Mouse (Mus musculus) liver, postnatal 0 days (tissue): ENCODE results near the gene Btk. TPM values are rescaled to one million over a fixed set of nuclear protein-coding genes. Genes with fewer than 3 reads are reported as not detected.
"Not testable (repeated sequence)": the region's sequence is repeated elsewhere in the genome, so short reads cannot be mapped to it uniquely, and the experiment has no call there.

Source experiments
- ATAC-seq: fragments of 200-750 bp; cut with Nextera tagmentation; 2 replicates; pipeline ENCODE4 v1.8.0; 2017; ENCODE audit warnings: mild to moderate bottlenecking, moderate library complexity
- DNase-seq: peaks from one replicate; pipeline ENCODE4 v3.0.0-alpha.2; 2016
- H3K27ac ChIP-seq: fragments of 300-500 bp; sonication (generic); 2 replicates; pipeline ENCODE4 v1.5.1; 2014; ENCODE audit warnings: antibody characterized with exemption, moderate library complexity, mild to moderate bottlenecking, low read depth
- H3K27me3 ChIP-seq: fragments of 300-500 bp; sonication (generic); 2 replicates; pipeline ENCODE4 v1.6.1; 2014; ENCODE audit warnings: low read length, control low read depth, mixed read lengths; ENCODE audit not compliant: insufficient read depth
- H3K36me3 ChIP-seq: fragments of 300-500 bp; sonication (generic); replicated peaks from 2 replicates; pipeline ENCODE4 v1.6.1; 2014; ENCODE audit warnings: mild to moderate bottlenecking, control low read depth, low read length, moderate library complexity, mixed read lengths; ENCODE audit not compliant: insufficient read depth
- H3K4me1 ChIP-seq: fragments of 300-500 bp; sonication (generic); 2 replicates; pipeline ENCODE4 v1.6.1; 2014; ENCODE audit warnings: antibody characterized with exemption, mild to moderate bottlenecking, control low read depth; ENCODE audit not compliant: insufficient read depth
- H3K4me2 ChIP-seq: fragments of 300-500 bp; sonication (generic); 2 replicates; pipeline ENCODE4 v1.6.1; 2014; ENCODE audit warnings: low read depth, mild to moderate bottlenecking, low read length, moderate library complexity, mixed read lengths
- H3K4me3 ChIP-seq: fragments of 300-500 bp; sonication (generic); 2 replicates; pipeline ENCODE4 v1.5.1; 2014; ENCODE audit warnings: low read depth, low read length
- H3K9ac ChIP-seq: fragments of 300-500 bp; sonication (generic); replicated peaks from 2 replicates; pipeline ENCODE4 v1.6.1; 2014; ENCODE audit warnings: mild to moderate bottlenecking, moderate library complexity
- H3K9me3 ChIP-seq: fragments of 300-500 bp; sonication (generic); 2 replicates; pipeline ENCODE4 v1.6.1; 2016; ENCODE audit warnings: mild to moderate bottlenecking, control low read depth, low read length, mixed read lengths
- CTCF ChIP-seq: sonication (generic); IDR thresholded peaks from 2 replicates; pipeline ENCODE4 v1.5.1; 2016; ENCODE audit warnings: antibody characterized with exemption, low read depth
- EP300 ChIP-seq: IDR thresholded peaks from 2 replicates; pipeline ENCODE4 v1.6.1; 2016; ENCODE audit warnings: antibody characterized with exemption, low read depth, mild to moderate bottlenecking
- WGBS: fragments of 180-500 bp; shearing (Covaris S2); extraction: QIAGEN DNeasy Blood & Tissue Kit; methylation state at CpG from one replicate; pipeline ENCODE4 v1.1.7; 2014; ENCODE audit not compliant: insufficient replicate concordance; 5-methylcytosine and 5-hydroxymethylcytosine counted together
- polyA plus RNA-seq: library from polyadenylated mRNA; unstranded; fragments of >200 nt; fragmentation: Nextera tagmentation; extraction: Ambion mirVana; gene quantifications from 2 replicates; pipeline ENCODE4 v1.2.1, GENCODE M21; 2015

Gene Btk
- polyA plus RNA-seq, 1 experiment from 2014 or later: 11.9 TPM

DNA sequence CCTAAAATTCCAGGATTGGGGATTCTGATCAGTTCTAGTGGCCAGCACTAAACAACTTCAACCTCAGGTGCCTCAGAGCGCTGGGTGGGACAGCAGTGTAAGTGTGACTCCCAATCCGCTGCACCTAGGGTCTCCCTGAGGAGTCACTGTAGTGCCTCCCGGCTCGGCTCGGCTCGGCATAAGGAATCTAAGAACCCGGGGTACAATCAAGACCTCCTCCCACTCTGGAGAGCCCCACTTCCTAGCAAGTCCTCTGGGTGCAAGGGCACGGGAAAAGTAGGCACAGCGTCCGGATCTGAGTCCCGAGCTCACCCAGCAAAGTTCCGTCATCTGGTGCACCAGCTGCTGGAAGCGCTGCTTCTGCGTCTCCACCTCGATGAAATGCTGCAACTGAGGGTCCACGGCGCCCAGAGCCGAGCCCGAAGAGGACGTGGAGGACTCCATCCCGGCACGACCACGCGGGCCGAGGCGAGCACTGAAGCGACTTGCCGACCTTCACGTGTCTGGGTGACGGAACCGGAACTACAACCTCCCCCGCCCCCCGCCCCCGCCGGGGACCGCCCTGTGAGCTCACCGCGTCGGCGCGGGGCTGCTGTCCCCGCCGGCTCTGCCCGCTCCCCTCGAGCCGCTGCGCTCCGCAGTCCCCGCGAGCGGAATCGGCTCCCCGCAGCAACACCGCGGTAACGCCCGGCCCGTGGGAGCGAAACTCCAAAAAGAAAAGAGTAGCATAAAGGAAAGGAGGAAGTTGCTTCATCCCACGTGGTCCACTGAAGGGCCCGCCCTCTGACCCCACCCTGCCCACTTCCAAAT, 42.0 kb downstream of the Btk start, which contains the start of gene Timm8a1:
Timm8a1 (minus strand) TSS at position 721 of the 810 bp plus-strand sequence.
- H3K4me2 ChIP-seq: peak within 1 kb of the TSS; percentile 81
- peak within 1 kb of the TSS; percentile 70 for H3K9ac ChIP-seq
- no peaks in the 10 kb centered on the region for H3K36me3 ChIP-seq
- peak within 1 kb of the TSS; percentile 58 for H3K4me3 ChIP-seq
- TF ChIP-seq EP300 (no peak), CTCF (no peak)
- H3K27ac ChIP-seq: peak within 1 kb of the TSS; percentile 84
- no peaks in the 10 kb centered on the region for H3K27me3 ChIP-seq
- H3K9me3 ChIP-seq: no peaks in the 10 kb centered on the region
- peak; percentile 93 for ATAC-seq
- WGBS: 17% methylated on average over 33 of the region's 61 CpGs
- H3K4me1 ChIP-seq: no peaks in the 10 kb centered on the region
- DNase-seq: peak; percentile 83

DNA sequence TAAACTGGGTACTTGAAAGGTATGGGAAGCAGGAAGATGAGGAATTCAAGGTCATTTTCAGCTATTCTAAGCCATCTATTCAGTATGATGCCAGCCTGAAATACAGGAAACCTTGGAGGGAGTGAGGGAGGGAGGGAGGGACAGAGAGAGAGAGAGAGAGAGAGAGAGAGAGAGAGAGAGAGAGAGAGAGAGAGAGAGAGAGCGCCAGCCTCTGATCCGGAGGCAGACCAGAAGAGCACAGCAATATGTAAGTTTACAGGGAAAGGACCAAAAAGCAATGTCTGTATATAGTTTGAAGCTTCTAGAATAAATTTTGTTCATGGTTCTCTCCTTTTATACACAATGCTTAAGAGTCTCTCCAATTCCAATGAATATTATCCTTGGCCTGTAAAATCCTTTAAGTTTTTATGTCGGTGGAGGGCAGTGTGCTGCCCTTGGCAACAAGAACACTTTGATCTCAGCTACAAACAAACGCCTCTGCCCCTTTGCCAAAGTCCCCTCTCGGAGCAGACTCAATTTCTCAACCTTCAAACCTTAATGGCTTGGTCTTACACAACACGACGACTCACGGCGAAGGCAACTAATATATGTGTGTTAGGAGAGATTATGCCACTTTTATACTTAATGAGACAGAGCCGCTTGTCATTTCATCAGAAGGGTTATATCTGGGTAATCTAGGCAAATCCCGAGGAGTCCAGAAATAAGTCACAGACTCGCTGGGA, 42.8 kb downstream of the Btk start:
- H3K4me2 ChIP-seq: peak overlapping the region; percentile 81
- ATAC-seq: peak; percentile 43
- TF ChIP-seq EP300 (0 out of 2 replicates have a peak, but pooled peaks have one; percentile 11), CTCF (no peak; the same call in 1 of the 2 replicates)
- peak overlapping the region; percentile 84 for H3K27ac ChIP-seq
- no peaks in the 10 kb centered on the region for H3K9me3 ChIP-seq
- no peaks in the 10 kb centered on the region for H3K27me3 ChIP-seq
- H3K9ac ChIP-seq: peak overlapping the region; percentile 70
- 0 out of 2 replicates have a peak, but pooled peaks cover 2% of the 10 kb centered on the region for H3K36me3 ChIP-seq
- peak; percentile 27 for DNase-seq
- H3K4me3 ChIP-seq: peak overlapping the region; percentile 58
- 20% methylated on average over 12 of the region's 12 CpGs for WGBS
- H3K4me1 ChIP-seq: no peaks in the 10 kb centered on the region

DNA sequence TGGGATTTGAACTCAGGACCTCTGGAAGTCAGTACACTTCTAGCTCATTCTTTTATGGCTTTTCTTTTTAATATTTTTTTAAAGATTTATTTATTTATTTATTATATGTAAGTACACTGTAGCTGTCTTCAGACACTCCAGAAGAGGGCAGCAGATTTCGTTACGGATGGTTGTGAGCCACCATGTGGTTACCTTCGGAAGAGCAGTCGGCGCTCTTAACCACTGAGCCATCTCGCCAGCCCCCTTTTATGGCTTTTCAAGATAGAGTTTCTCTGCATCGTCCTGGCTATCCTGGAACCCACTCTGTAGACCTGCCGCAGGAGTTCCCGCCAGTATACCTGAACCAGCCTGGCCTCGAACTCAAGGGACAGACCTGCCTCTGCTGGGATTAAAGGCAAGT, 43.6 kb downstream of the Btk start:
- H3K27ac ChIP-seq, H3K4me1 ChIP-seq, H3K36me3 ChIP-seq, H3K9ac ChIP-seq, H3K27me3 ChIP-seq, H3K9me3 ChIP-seq: not testable (repeated sequence)
- TF ChIP-seq CTCF: peak; percentile 66
- DNase-seq: peak; percentile 18
- peak overlapping the region; percentile 81 for H3K4me2 ChIP-seq
- peak overlapping the region; percentile 58 for H3K4me3 ChIP-seq
- ATAC-seq: peak; percentile 25; the same call in 1 of the 2 replicates
- 38% methylated on average over 10 of the region's 10 CpGs for WGBS

DNA sequence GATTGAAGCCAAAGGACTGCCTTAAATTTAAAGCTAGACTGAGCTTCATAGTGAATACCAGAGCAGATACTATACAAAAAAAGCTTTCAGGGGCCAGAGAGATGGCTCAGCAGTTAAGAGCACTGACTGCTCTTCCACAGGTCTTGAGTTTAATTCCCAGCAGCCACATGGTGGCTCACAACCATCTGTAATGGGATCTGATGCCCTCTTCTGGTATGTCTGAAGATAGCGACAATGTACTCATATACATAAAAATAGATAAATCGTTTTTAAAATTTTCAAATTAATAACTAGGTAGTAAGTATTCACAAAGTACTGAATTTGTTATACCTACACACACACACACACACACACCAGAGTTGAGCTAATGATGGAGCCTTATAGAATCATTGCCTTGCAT, 50.0 kb downstream of the Btk start:
- 75% methylated on average over 2 of the region's 2 CpGs for WGBS
- no peak overlapping the region for H3K4me3 ChIP-seq
- H3K9ac ChIP-seq: no peak overlapping the region
- no peak for ATAC-seq
- no peaks in the 10 kb centered on the region for H3K9me3 ChIP-seq
- TF ChIP-seq CTCF (no peak), EP300 (no peak)
- no peak overlapping the region for H3K27ac ChIP-seq
- H3K4me1 ChIP-seq: no peaks in the 10 kb centered on the region
- no peaks in the 10 kb centered on the region for H3K27me3 ChIP-seq
- H3K4me2 ChIP-seq: no peak overlapping the region
- H3K36me3 ChIP-seq: 0 out of 2 replicates have a peak, but pooled peaks cover 2% of the 10 kb centered on the region
- DNase-seq: no peak

DNA sequence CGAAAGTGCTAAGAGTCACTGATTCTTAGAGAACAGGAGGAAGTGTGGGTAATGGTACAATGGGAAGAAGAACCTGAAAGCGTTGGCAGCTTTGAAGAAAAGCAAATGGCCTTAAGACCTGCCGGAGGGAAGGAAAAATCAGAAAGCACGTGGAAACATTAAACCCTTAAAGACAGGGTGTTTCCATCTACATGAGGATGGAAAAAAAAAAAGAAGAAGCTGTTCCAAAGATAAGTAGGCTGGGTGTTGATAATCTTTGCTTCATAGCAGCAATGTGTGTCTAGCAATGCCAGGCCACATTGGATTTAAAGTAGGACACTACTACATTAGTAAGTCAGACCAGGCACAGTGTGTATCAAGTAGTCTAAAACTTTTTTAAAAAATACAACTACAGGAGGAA, 58.1 kb downstream of the Btk start:
- DNase-seq (no peak), ATAC-seq (no peak)
- no peak for TF ChIP-seq CTCF
- TF ChIP-seq EP300: no peak
- Histone ChIP-seq H3K9ac (no peak overlapping the region), H3K9me3 (no peaks in the 10 kb centered on the region), H3K4me3 (no peak overlapping the region), H3K4me2 (no peak overlapping the region), H3K27me3 (no peaks in the 10 kb centered on the region), H3K27ac (no peak overlapping the region), H3K4me1 (no peaks in the 10 kb centered on the region), H3K36me3 (no peaks in the 10 kb centered on the region)
- 69% methylated on average over 4 of the region's 4 CpGs for WGBS

DNA sequence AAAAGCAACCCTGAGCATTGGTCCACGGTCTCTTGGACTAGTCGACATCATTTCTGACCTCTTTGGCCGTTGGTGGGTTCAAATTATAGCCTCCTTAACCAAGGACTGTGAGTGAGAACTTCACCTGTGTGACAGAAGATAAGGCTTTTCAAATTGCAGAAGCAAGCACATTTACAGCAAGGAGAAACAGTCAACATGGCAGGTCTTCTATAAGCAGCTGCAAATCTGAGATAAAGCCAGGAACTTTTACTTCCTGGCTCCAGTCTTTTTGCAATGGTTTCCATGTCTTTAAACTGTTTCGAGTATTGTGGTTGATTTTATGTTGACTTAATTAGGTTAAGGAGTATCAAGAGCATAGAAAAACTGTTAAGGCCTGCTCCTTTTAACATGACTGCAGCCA, 59.6 kb downstream of the Btk start:
- H3K9me3 ChIP-seq: no peaks in the 10 kb centered on the region
- 55% methylated on average over 4 of the region's 4 CpGs for WGBS
- no peaks in the 10 kb centered on the region for H3K36me3 ChIP-seq
- DNase-seq (no peak), ATAC-seq (no peak)
- H3K4me3 ChIP-seq: no peak overlapping the region
- H3K27ac ChIP-seq: no peak overlapping the region
- TF ChIP-seq CTCF: no peak
- TF ChIP-seq EP300: no peak
- no peaks in the 10 kb centered on the region for H3K4me1 ChIP-seq
- no peak overlapping the region for H3K4me2 ChIP-seq
- no peak overlapping the region for H3K9ac ChIP-seq
- H3K27me3 ChIP-seq: no peaks in the 10 kb centered on the region
